10 mouse cellular contexts compared by ENCODE assay signal in the genomic region with DNA sequence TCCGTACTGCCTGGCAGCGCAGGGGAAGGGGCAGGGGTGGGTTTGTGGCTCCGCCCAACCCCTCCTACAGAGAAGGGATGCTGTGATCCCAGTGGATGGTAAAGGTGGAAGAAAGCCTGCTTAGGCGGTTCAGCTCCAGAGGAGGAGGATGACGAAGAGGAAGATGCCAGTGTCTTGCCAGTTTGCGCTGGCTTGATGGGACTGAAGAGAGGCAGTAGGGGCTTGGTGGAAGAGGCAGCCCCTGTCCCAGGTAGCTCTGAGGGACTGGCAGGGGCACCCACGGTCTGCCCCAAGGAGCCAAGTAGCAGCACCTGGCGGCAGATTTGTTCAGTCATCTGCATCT. TPM values are rescaled to one million over a fixed set of nuclear protein-coding genes. Genes with fewer than 3 reads are reported as not detected.
DNase-seq lines count a peak whose midpoint lies in the region; ATAC-seq and TF ChIP-seq lines count a peak whose summit lies in the region.
"Had no signal": no experiment of that assay in that cellular context is flagged by ENCODE, and none has a peak within 500 bp of the region (broad histone marks: within the 10 kb centered on the region; RNA-seq: fewer than 3 reads in every experiment).

No protein-coding gene starts in this region.

- ATAC-seq in embryonic facial prominence, embryonic 15.5 days (ENCODE audit: insufficient number of reproducible peaks, low FRiP score, low TSS enrichment, low read depth), result no peak
- no peak for ATAC-seq in limb, embryonic 11.5 days (ENCODE audit: insufficient number of reproducible peaks, low FRiP score, low TSS enrichment, low read depth)
- ATAC-seq in neural tube, embryonic 14.5 days (ENCODE audit: low read depth), result no peak
- ATAC-seq in frontal cortex, adult (ENCODE audit: low TSS enrichment), result no peak

- WGBS in embryonic facial prominence, embryonic 15.5 days, result 54% methylated on average over 8 of the region's 8 CpGs
- WGBS in limb, embryonic 11.5 days, result 44% methylated on average over 8 of the region's 8 CpGs
- 42% methylated on average over 8 of the region's 8 CpGs for WGBS in neural tube, embryonic 14.5 days

- H3K9me3 ChIP-seq in embryonic facial prominence, embryonic 15.5 days (replicated peaks), result no peaks in the 10 kb centered on the region
- H3K9me3 ChIP-seq in limb, embryonic 11.5 days (ENCODE audit: control insufficient read depth, low read length), result peaks cover 6% of the 10 kb centered on the region; the same call in 1 of the 2 replicates
- no peaks in the 10 kb centered on the region for H3K9me3 ChIP-seq in neural tube, embryonic 14.5 days (ENCODE audit: control insufficient read depth, low read length)
- H3K9me3 ChIP-seq: megakaryocyte, embryonic 14.5 days had no signal

- H3K36me3 ChIP-seq in embryonic facial prominence, embryonic 15.5 days, result peaks cover 41% of the 10 kb centered on the region
- peaks cover 22% of the 10 kb centered on the region for H3K36me3 ChIP-seq in limb, embryonic 11.5 days (ENCODE audit: control insufficient read depth, insufficient read depth, low read length)
- peaks cover 21% of the 10 kb centered on the region for H3K36me3 ChIP-seq in neural tube, embryonic 14.5 days (ENCODE audit: control insufficient read depth, insufficient read depth, low read length)

- H3K4me3 ChIP-seq in layer of hippocampus, adult 2 months, result peak overlapping the region; percentile 93
- H3K4me3 ChIP-seq in embryonic facial prominence, embryonic 15.5 days (replicated peaks), result peak overlapping the region; percentile 82
- H3K4me3 ChIP-seq in limb, embryonic 11.5 days (ENCODE audit: low read depth, low read length), result peak overlapping the region; percentile 77
- H3K4me3 ChIP-seq in neural tube, embryonic 14.5 days (ENCODE audit: low read depth, low read length), result peak overlapping the region; percentile 88

- H3K4me2 ChIP-seq in embryonic facial prominence, embryonic 15.5 days (replicated peaks), result peak overlapping the region; percentile 72
- H3K4me2 ChIP-seq in limb, embryonic 11.5 days (ENCODE audit: low read depth, severe bottlenecking), result peak overlapping the region; percentile 89
- peak overlapping the region; percentile 91 for H3K4me2 ChIP-seq in neural tube, embryonic 14.5 days (ENCODE audit: low read depth, low read length)

- TF ChIP-seq CTCF in layer of hippocampus, adult 2 months (conservative IDR thresholded peaks at IDR 0.05), result no peak

- peaks cover 30% of the 10 kb centered on the region for H3K4me1 ChIP-seq in embryonic facial prominence, embryonic 15.5 days
- H3K4me1 ChIP-seq in limb, embryonic 11.5 days (ENCODE audit: control insufficient read depth, insufficient read depth, low read length), result peaks cover 9% of the 10 kb centered on the region
- H3K4me1 ChIP-seq in neural tube, embryonic 14.5 days (ENCODE audit: control insufficient read depth, insufficient read depth, low read length), result peaks cover 28% of the 10 kb centered on the region

- no peaks in the 10 kb centered on the region for H3K27me3 ChIP-seq in embryonic facial prominence, embryonic 15.5 days
- H3K27me3 ChIP-seq in limb, embryonic 11.5 days (ENCODE audit: control insufficient read depth, insufficient read depth, low read length), result no peaks in the 10 kb centered on the region
- no peaks in the 10 kb centered on the region for H3K27me3 ChIP-seq in neural tube, embryonic 14.5 days (ENCODE audit: control insufficient read depth, insufficient read depth, low read length)

- H3K27ac ChIP-seq in layer of hippocampus, adult 2 months, result peak overlapping the region; percentile 98; the same call in 1 of the 2 replicates
- no peak overlapping the region for H3K27ac ChIP-seq in embryonic facial prominence, embryonic 15.5 days (replicated peaks)
- no peak overlapping the region for H3K27ac ChIP-seq in limb, embryonic 11.5 days (replicated peaks; ENCODE audit: low read depth, low read length)
- H3K27ac ChIP-seq in neural tube, embryonic 14.5 days (ENCODE audit: low read depth, low read length), result no peak overlapping the region

- DNase-seq in layer of hippocampus, adult 2 months (ENCODE audit: low spot score in 2 of 2), result no peak
- DNase-seq in layer of hippocampus, postnatal 14 days (ENCODE audit: low spot score in 2 of 2), result no peak
- no peak for DNase-seq in limb, embryonic 11.5 days (ENCODE audit: low spot score)
- no peak for DNase-seq in frontal cortex, postnatal 36 days (ENCODE audit: low spot score in 2 of 2)
- no peak for DNase-seq in adrenal gland, adult 8-10 months

- no peak overlapping the region; the same call in 1 of the 2 replicates for H3K9ac ChIP-seq in embryonic facial prominence, embryonic 15.5 days
- peak overlapping the region; percentile 94; the same call in 1 of the 2 replicates for H3K9ac ChIP-seq in limb, embryonic 11.5 days (ENCODE audit: low read length)
- peak overlapping the region; percentile 91 for H3K9ac ChIP-seq in neural tube, embryonic 14.5 days (replicated peaks; ENCODE audit: low read depth, low read length)

RNA-seq across cellular contexts. Expression of a gene that starts 9.9 kb away (rescaled TPM):
- total RNA-seq in layer of hippocampus, adult 2 months (2021), result 10 to 100 TPM; 43.7 to 47.9 TPM
- total RNA-seq in layer of hippocampus, postnatal 14 days (2021), result 10 to 100 TPM; 33.4 to 36.4 TPM
- 42.1 and 44.2 TPM in 2 replicates for polyA plus RNA-seq in embryonic facial prominence, embryonic 15.5 days (2015; fragmentation: Nextera tagmentation; extraction: Ambion mirVana)
- polyA plus RNA-seq in limb, embryonic 11.5 days (2014; fragmentation: Nextera tagmentation; extraction: Ambion mirVana), result 45.5 and 47.7 TPM in 2 replicates
- polyA plus RNA-seq in neural tube, embryonic 14.5 days (2014; fragmentation: Nextera tagmentation; extraction: Ambion mirVana), result 41.1 and 42.5 TPM in 2 replicates
- 10 to 100 TPM; 39.3 to 66.6 (median 55.2) TPM for total RNA-seq in adrenal gland, adult 8-10 months (2022)

RNA-seq across cellular contexts. Expression of a gene that starts 13.8 kb away (rescaled TPM):
- 10 to 100 TPM; 44.5 to 45.3 TPM for total RNA-seq in layer of hippocampus, adult 2 months (2021)
- total RNA-seq in layer of hippocampus, postnatal 14 days (2021), result 10 to 100 TPM; 40.8 to 43.0 TPM
- 15.0 and 16.0 TPM in 2 replicates for polyA plus RNA-seq in embryonic facial prominence, embryonic 15.5 days (2015; fragmentation: Nextera tagmentation; extraction: Ambion mirVana)
- 30.2 and 37.4 TPM in 2 replicates for polyA plus RNA-seq in limb, embryonic 11.5 days (2014; fragmentation: Nextera tagmentation; extraction: Ambion mirVana)
- polyA plus RNA-seq in neural tube, embryonic 14.5 days (2014; fragmentation: Nextera tagmentation; extraction: Ambion mirVana), result 42.4 and 52.4 TPM in 2 replicates
- 10 to 100 TPM in 2 of 4 experiments, 1 to 10 TPM in 2; 7.3 to 15.2 (median 12.0) TPM for total RNA-seq in adrenal gland, adult 8-10 months (2022)

RNA-seq across cellular contexts. Expression of a gene that starts 35.4 kb away (rescaled TPM):
- total RNA-seq in layer of hippocampus, adult 2 months (2021), result 10 to 100 TPM; 35.4 to 36.2 TPM
- 10 to 100 TPM; 34.6 to 38.0 TPM for total RNA-seq in layer of hippocampus, postnatal 14 days (2021)
- polyA plus RNA-seq in embryonic facial prominence, embryonic 15.5 days (2015; fragmentation: Nextera tagmentation; extraction: Ambion mirVana), result 20.8 and 22.2 TPM in 2 replicates
- 24.8 and 29.1 TPM in 2 replicates for polyA plus RNA-seq in limb, embryonic 11.5 days (2014; fragmentation: Nextera tagmentation; extraction: Ambion mirVana)
- polyA plus RNA-seq in neural tube, embryonic 14.5 days (2014; fragmentation: Nextera tagmentation; extraction: Ambion mirVana), result 69.4 TPM in 2 replicates
- total RNA-seq in adrenal gland, adult 8-10 months (2022), result 10 to 100 TPM; 43.1 to 54.0 (median 48.4) TPM

RNA-seq across cellular contexts. Expression of a gene that starts 35.8 kb away (rescaled TPM):
- 10 to 100 TPM; 63.9 to 66.0 TPM for total RNA-seq in layer of hippocampus, adult 2 months (2021)
- total RNA-seq in layer of hippocampus, postnatal 14 days (2021), result 10 to 100 TPM; 56.1 to 63.3 TPM
- polyA plus RNA-seq in embryonic facial prominence, embryonic 15.5 days (2015; fragmentation: Nextera tagmentation; extraction: Ambion mirVana), result 42.8 and 43.2 TPM in 2 replicates
- 48.5 and 52.3 TPM in 2 replicates for polyA plus RNA-seq in limb, embryonic 11.5 days (2014; fragmentation: Nextera tagmentation; extraction: Ambion mirVana)
- polyA plus RNA-seq in neural tube, embryonic 14.5 days (2014; fragmentation: Nextera tagmentation; extraction: Ambion mirVana), result 49.0 and 69.3 TPM in 2 replicates
- total RNA-seq in adrenal gland, adult 8-10 months (2022), result 10 to 100 TPM; 54.4 to 80.8 (median 70.4) TPM

RNA-seq across cellular contexts. Expression of a gene that starts 41.4 kb away (rescaled TPM):
- not detected for total RNA-seq in layer of hippocampus, adult 2 months (2021)
- not detected for total RNA-seq in layer of hippocampus, postnatal 14 days (2021)
- 0.09 and 0.31 TPM in 2 replicates for polyA plus RNA-seq in embryonic facial prominence, embryonic 15.5 days (2015; fragmentation: Nextera tagmentation; extraction: Ambion mirVana)
- polyA plus RNA-seq in limb, embryonic 11.5 days (2014; fragmentation: Nextera tagmentation; extraction: Ambion mirVana), result not detected in 2 replicates
- not detected in 2 replicates for polyA plus RNA-seq in neural tube, embryonic 14.5 days (2014; fragmentation: Nextera tagmentation; extraction: Ambion mirVana)
- total RNA-seq in adrenal gland, adult 8-10 months (2022), result not detected
- polyA plus RNA-seq: testis, adult 2 months had no signal
